Mouse (Mus musculus): ENCODE results near the gene Pgghg. TPM values are rescaled to one million over a fixed set of nuclear protein-coding genes. Genes with fewer than 3 reads are reported as not detected.
"Not testable (repeated sequence)": the region's sequence is repeated elsewhere in the genome, so short reads cannot be mapped to it uniquely, and the experiment has no call there.

The Pgghg gene
- polyA plus RNA-seq, 1 experiment from 2014 or later: 12.5 TPM

- not testable (repeated sequence) for H3K9ac ChIP-seq (ENCODE audit: low read length); H3K36me3 ChIP-seq (ENCODE audit: control insufficient read depth, insufficient read depth, low read length); H3K9me3 ChIP-seq (ENCODE audit: control insufficient read depth, low read length); H3K27me3 ChIP-seq (ENCODE audit: control insufficient read depth, insufficient read depth, low read length); H3K4me1 ChIP-seq (ENCODE audit: control insufficient read depth, insufficient read depth, low read length); H3K4me3 ChIP-seq (ENCODE audit: low read depth, low read length); ATAC-seq (ENCODE audit: low FRiP score); H3K4me2 ChIP-seq; H3K27ac ChIP-seq (ENCODE audit: low read depth, low read length)
- peak; percentile 28 for DNase-seq (ENCODE audit: low spot score, missing footprints)
- 12% methylated on average over 3 of the region's 3 CpGs for WGBS
Measured at GRCm38 (mm10) chr7:140968710-140969109, 27.5 kb downstream of the Pgghg start.

- Histone ChIP-seq H3K36me3 (ENCODE audit: control insufficient read depth, insufficient read depth, low read length) (no peaks in the 10 kb centered on the region), H3K4me3 (ENCODE audit: low read depth, low read length) (no peak overlapping the region), H3K4me1 (ENCODE audit: control insufficient read depth, insufficient read depth, low read length) (peaks cover 12% of the 10 kb centered on the region; the same call in 1 of the 2 replicates), H3K9ac (ENCODE audit: low read length) (no peak overlapping the region), H3K27me3 (ENCODE audit: control insufficient read depth, insufficient read depth, low read length) (no peaks in the 10 kb centered on the region; the same call in 1 of the 2 replicates), H3K9me3 (ENCODE audit: control insufficient read depth, low read length) (no peaks in the 10 kb centered on the region), H3K4me2 (no peak overlapping the region), H3K27ac (ENCODE audit: low read depth, low read length) (no peak overlapping the region)
- ATAC-seq (ENCODE audit: low FRiP score) (no peak), DNase-seq (ENCODE audit: low spot score, missing footprints) (peak; percentile 69)
- 50% methylated on average over 7 of the region's 7 CpGs for WGBS
Measured at GRCm38 (mm10) chr7:140970931-140971330, 29.7 kb downstream of the Pgghg start.

DNA sequence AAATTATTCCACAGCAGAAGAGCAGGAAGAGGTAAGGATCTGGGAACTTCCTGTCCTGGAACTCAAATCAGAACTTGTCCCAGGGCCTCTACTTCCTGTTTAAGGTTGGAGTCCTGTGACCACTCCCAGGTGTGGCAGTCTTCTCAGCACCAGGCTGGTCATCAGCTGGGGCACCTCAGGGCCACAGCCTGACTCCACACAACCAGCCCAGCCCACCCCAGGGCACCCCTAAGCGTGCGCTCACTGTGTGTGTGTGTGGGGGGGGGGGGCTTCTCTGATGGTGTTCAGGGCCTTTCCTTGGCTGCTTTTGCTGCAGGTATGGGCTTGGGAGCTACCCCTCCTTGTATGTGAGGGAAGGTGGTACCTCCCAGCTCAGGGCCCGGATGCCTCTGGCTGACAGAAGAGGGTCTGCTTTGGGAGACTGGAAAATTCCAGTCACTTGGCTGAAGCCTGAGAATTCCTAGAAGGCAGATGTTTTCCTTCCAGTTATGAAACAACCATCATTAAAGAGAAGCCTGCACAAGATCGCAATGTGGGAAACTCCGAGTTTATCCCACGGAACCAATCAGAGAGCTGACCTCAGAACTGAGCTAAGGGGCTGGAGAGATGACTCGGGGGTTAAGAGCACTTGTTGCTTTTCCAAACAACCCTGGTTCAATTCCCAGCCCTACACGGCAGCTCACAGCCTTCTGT, 30.4 kb downstream of the Pgghg start:
- DNase-seq (ENCODE audit: low spot score, missing footprints) (peak; percentile 67), ATAC-seq (ENCODE audit: low FRiP score) (no peak)
- Histone ChIP-seq H3K27me3 (ENCODE audit: control insufficient read depth, insufficient read depth, low read length) (no peaks in the 10 kb centered on the region; the same call in 1 of the 2 replicates), H3K36me3 (ENCODE audit: control insufficient read depth, insufficient read depth, low read length) (no peaks in the 10 kb centered on the region), H3K4me3 (ENCODE audit: low read depth, low read length) (no peak overlapping the region), H3K4me2 (no peak overlapping the region), H3K27ac (ENCODE audit: low read depth, low read length) (no peak overlapping the region), H3K9me3 (ENCODE audit: control insufficient read depth, low read length) (no peaks in the 10 kb centered on the region), H3K4me1 (ENCODE audit: control insufficient read depth, insufficient read depth, low read length) (peaks cover 12% of the 10 kb centered on the region; the same call in 1 of the 2 replicates), H3K9ac (ENCODE audit: low read length) (no peak overlapping the region)
- WGBS: 85% methylated on average over 8 of the region's 8 CpGs

DNA sequence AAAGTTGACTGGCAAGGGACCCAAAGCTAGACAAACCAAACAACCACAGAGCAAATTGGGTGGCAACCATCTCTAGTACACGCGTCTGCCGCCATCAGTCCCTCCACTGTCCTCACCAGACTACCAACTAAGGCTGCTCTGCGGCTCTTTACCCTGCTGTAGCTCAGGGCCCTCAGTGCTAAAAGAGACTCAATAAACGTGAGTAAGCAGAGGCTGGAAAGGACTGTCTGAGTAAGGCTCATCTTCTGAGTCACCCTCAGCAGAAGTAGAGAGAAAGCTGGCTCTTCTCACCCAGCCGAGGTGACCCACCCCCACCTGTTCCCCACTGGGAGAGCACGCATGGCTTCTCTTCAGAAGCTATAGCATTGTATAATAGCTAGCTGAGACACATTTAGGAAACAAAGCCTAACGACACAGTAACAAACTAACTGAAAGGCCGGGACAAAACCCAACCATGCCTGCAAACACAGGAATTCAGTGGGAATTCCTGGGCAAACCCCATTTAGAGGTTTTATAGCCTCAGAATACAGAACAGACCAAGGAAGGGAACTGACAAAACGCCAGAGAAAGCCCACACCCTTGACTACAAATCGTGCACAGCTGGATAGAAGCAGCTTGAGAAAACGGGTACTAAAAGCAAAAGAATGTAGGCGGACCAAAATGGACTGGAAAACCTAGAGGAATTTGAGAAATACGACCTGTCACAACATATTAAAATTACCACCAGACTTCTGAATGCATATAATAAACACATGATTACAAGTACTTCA, 32.4 kb downstream of the Pgghg start:
- Histone ChIP-seq H3K27me3 (ENCODE audit: control insufficient read depth, insufficient read depth, low read length) (no peaks in the 10 kb centered on the region; the same call in 1 of the 2 replicates), H3K9ac (ENCODE audit: low read length) (no peak overlapping the region), H3K4me2 (no peak overlapping the region), H3K4me3 (ENCODE audit: low read depth, low read length) (no peak overlapping the region), H3K36me3 (ENCODE audit: control insufficient read depth, insufficient read depth, low read length) (no peaks in the 10 kb centered on the region), H3K9me3 (ENCODE audit: control insufficient read depth, low read length) (no peaks in the 10 kb centered on the region), H3K4me1 (ENCODE audit: control insufficient read depth, insufficient read depth, low read length) (peaks cover 9% of the 10 kb centered on the region; the same call in 1 of the 2 replicates), H3K27ac (ENCODE audit: low read depth, low read length) (no peak overlapping the region)
- ATAC-seq (ENCODE audit: low FRiP score) (no peak), DNase-seq (ENCODE audit: low spot score, missing footprints) (peak; percentile 80)
- WGBS: 25% methylated on average over 14 of the region's 14 CpGs

- H3K9ac ChIP-seq (ENCODE audit: low read length): no peak overlapping the region
- DNase-seq (ENCODE audit: low spot score, missing footprints) (peak; percentile 89), ATAC-seq (ENCODE audit: low FRiP score) (no peak)
- H3K4me3 ChIP-seq (ENCODE audit: low read depth, low read length): no peak overlapping the region
- H3K4me1 ChIP-seq (ENCODE audit: control insufficient read depth, insufficient read depth, low read length): peaks cover 9% of the 10 kb centered on the region; the same call in 1 of the 2 replicates
- no peaks in the 10 kb centered on the region for H3K9me3 ChIP-seq (ENCODE audit: control insufficient read depth, low read length)
- WGBS: 5% methylated on average over 9 of the region's 9 CpGs
- no peaks in the 10 kb centered on the region for H3K36me3 ChIP-seq (ENCODE audit: control insufficient read depth, insufficient read depth, low read length)
- H3K27me3 ChIP-seq (ENCODE audit: control insufficient read depth, insufficient read depth, low read length): no peaks in the 10 kb centered on the region; the same call in 1 of the 2 replicates
- no peak overlapping the region for H3K27ac ChIP-seq (ENCODE audit: low read depth, low read length)
- H3K4me2 ChIP-seq: 0 out of 2 replicates have a peak overlapping the region, but pooled peaks have one; percentile 4
Measured at GRCm38 (mm10) chr7:140974940-140975339, 33.7 kb downstream of the Pgghg start.

- H3K27ac ChIP-seq (ENCODE audit: low read depth, low read length): no peak overlapping the region
- ATAC-seq (ENCODE audit: low FRiP score) (no peak), DNase-seq (ENCODE audit: low spot score, missing footprints) (no peak)
- peaks cover 9% of the 10 kb centered on the region; the same call in 1 of the 2 replicates for H3K4me1 ChIP-seq (ENCODE audit: control insufficient read depth, insufficient read depth, low read length)
- no peaks in the 10 kb centered on the region for H3K9me3 ChIP-seq (ENCODE audit: control insufficient read depth, low read length)
- 23% methylated on average over 3 of the region's 3 CpGs for WGBS
- no peak overlapping the region for H3K4me3 ChIP-seq (ENCODE audit: low read depth, low read length)
- H3K36me3 ChIP-seq (ENCODE audit: control insufficient read depth, insufficient read depth, low read length): no peaks in the 10 kb centered on the region
- no peak overlapping the region for H3K4me2 ChIP-seq
- no peaks in the 10 kb centered on the region; the same call in 1 of the 2 replicates for H3K27me3 ChIP-seq (ENCODE audit: control insufficient read depth, insufficient read depth, low read length)
- H3K9ac ChIP-seq (ENCODE audit: low read length): no peak overlapping the region
Measured at GRCm38 (mm10) chr7:140975465-140975864, 34.3 kb downstream of the Pgghg start.

GRCm38 (mm10) chr7:140976720-140977119, 35.5 kb downstream of the Pgghg start:
- H3K36me3 ChIP-seq (ENCODE audit: control insufficient read depth, insufficient read depth, low read length); H3K9me3 ChIP-seq (ENCODE audit: control insufficient read depth, low read length): not testable (repeated sequence)

DNA sequence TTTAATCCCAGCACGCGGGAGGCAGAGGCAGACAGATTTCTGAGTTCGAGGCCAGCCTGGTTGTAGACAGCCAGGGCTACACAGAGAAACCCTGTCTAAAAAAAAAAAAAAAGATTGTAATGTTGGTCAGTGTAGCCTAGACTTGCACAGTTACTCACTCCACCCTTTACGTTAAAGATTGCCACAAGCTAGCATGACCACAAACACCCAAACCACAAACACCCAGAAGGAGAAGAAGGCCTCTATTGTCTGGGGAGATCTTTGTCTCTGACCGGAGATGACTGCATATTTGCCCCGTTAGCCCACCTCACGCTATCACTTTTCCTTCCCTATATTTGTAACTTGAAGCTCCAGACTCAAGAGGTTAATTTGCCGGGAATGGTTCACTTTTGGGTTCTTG, 40.5 kb downstream of the Pgghg start:
- H3K9ac ChIP-seq (ENCODE audit: low read length): no peak overlapping the region
- no peaks in the 10 kb centered on the region for H3K36me3 ChIP-seq (ENCODE audit: control insufficient read depth, insufficient read depth, low read length)
- no peak for DNase-seq (ENCODE audit: low spot score, missing footprints)
- H3K4me3 ChIP-seq (ENCODE audit: low read depth, low read length): no peak overlapping the region
- no peaks in the 10 kb centered on the region for H3K9me3 ChIP-seq (ENCODE audit: control insufficient read depth, low read length)
- no peaks in the 10 kb centered on the region for H3K27me3 ChIP-seq (ENCODE audit: control insufficient read depth, insufficient read depth, low read length)
- ATAC-seq (ENCODE audit: low FRiP score): no peak
- H3K4me1 ChIP-seq (ENCODE audit: control insufficient read depth, insufficient read depth, low read length): no peaks in the 10 kb centered on the region
- H3K27ac ChIP-seq (ENCODE audit: low read depth, low read length): no peak overlapping the region
- H3K4me2 ChIP-seq: no peak overlapping the region
- 95% methylated on average over 8 of the region's 8 CpGs for WGBS

More at GRCm38 (mm10) chr7:140976720-140977119, 35.5 kb downstream of the Pgghg start:
- H3K4me1 ChIP-seq (ENCODE audit: control insufficient read depth, insufficient read depth, low read length); H3K4me2 ChIP-seq; ATAC-seq (ENCODE audit: low FRiP score); DNase-seq (ENCODE audit: low spot score, missing footprints); H3K27me3 ChIP-seq (ENCODE audit: control insufficient read depth, insufficient read depth, low read length); H3K9ac ChIP-seq (ENCODE audit: low read length); H3K4me3 ChIP-seq (ENCODE audit: low read depth, low read length); H3K27ac ChIP-seq (ENCODE audit: low read depth, low read length): not testable (repeated sequence)
- 91% methylated on average over 9 of the region's 9 CpGs for WGBS

GRCm38 (mm10) chr7:140982971-140983370, 41.8 kb downstream of the Pgghg start:
- no peaks in the 10 kb centered on the region for H3K4me1 ChIP-seq (ENCODE audit: control insufficient read depth, insufficient read depth, low read length)
- 95% methylated on average over 7 of the region's 7 CpGs for WGBS

More at GRCm38 (mm10) chr7:140982971-140983370, 41.8 kb downstream of the Pgghg start:
- Histone ChIP-seq H3K4me2 (no peak overlapping the region), H3K27me3 (ENCODE audit: control insufficient read depth, insufficient read depth, low read length) (no peaks in the 10 kb centered on the region), H3K4me3 (ENCODE audit: low read depth, low read length) (no peak overlapping the region), H3K9me3 (ENCODE audit: control insufficient read depth, low read length) (no peaks in the 10 kb centered on the region), H3K27ac (ENCODE audit: low read depth, low read length) (no peak overlapping the region), H3K36me3 (ENCODE audit: control insufficient read depth, insufficient read depth, low read length) (no peaks in the 10 kb centered on the region), H3K9ac (ENCODE audit: low read length) (no peak overlapping the region)
- no peak for ATAC-seq (ENCODE audit: low FRiP score)
- DNase-seq (ENCODE audit: low spot score, missing footprints): no peak

Data from midbrain, embryonic 11.5 days (tissue).